Mouse (Mus musculus): Measurements from ENCODE around the gene Tbc1d15.
A peak's percentile ranks its signal among the peaks of the same experiment; 100 is the strongest.

Gene Tbc1d15

GRCm38 (mm10) chr10:115251088-115251934 is at the start of gene Tbc1d15:
Gene Tbc1d15, minus strand, starts transcription at chr10:115251467.
- peak; percentile 100 for DNase-seq (ENCODE audit: low read depth)

DNA sequence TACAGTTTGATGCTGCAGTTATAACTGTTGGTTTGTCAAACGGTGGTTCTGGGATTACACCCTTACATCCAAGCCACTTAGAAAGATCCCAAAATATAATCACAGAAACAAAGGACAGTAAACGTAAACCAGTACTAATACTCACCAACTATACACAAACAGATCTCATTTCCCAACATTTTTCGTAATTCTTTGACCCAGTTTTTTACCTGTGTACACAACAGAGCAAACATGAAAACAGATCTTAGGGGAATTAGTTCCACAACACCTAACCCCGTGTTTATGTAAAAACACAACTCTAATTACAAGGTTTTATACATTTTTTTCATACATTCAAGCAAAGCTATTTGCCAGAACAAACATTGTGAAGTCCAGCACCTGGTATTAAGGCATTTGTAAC is 47.4 kb upstream of the Tbc1d15 start:
- DNase-seq (ENCODE audit: low read depth), result no peak

DNA sequence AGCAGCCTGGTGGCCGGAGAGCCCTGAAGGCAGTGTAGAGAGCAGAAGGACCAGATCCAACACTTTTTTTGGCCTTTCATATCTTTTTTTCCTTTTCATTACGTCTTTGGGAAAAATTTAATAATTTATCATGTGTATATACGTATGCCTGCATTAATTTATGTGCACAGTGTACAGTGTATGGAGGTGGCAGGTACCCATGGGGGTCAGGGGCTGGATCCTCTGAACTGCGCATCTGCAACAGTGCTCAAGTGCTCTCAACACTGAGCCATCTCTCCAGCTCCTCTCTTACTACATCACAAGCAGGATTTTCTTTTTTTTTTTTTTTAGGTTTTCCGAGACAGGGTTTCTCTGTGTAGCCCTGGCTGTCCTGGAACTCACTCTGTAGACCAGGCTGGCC is 46.3 kb upstream of the Tbc1d15 start:
- no peak for DNase-seq (ENCODE audit: low read depth)

DNA sequence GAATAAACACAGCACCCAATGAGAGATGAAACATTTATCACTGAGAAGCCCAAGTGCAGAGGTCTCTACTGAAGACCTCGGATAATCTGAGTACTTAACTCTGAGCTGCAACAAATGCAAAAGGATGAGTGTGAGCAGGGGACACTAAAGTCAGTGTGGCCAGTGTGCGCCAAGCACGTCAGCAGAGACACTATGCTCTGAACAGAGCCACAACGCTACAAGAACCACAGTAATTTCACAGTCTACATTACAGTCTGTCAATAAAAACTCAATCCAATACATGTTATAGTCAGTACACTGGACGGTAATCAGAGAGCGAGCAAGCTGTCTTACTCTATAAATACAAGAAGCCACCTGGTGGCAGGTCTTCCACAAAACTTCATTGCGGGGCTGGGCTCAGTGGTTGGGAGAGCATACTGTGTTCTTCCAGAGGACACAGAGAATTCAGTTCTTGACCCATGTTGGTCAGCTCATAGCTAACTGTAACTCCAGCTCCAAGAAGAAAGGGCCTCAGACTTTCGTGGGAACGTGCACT is 45.2 kb upstream of the Tbc1d15 start:
- DNase-seq (ENCODE audit: low read depth), result no peak

DNA sequence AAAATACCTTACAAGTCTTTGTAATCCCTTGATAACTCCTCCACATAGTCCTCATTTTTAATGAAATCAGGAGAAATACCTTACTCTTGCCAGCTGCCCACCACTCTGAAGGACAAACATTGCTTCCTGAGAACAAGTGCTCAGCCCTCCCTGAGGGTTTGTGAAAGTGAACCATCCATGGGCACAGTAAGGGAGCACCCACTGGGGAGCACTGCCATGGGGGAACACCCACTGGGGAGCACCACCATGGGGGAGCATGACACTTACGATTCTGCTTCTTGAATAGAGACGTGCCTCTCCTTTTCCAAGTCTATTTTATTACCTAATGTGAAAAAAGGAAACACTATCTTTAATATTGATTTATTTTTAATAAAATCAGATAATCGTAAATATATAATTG is 43.9 kb upstream of the Tbc1d15 start:
- peak; percentile 18 for DNase-seq (ENCODE audit: low read depth)

DNA sequence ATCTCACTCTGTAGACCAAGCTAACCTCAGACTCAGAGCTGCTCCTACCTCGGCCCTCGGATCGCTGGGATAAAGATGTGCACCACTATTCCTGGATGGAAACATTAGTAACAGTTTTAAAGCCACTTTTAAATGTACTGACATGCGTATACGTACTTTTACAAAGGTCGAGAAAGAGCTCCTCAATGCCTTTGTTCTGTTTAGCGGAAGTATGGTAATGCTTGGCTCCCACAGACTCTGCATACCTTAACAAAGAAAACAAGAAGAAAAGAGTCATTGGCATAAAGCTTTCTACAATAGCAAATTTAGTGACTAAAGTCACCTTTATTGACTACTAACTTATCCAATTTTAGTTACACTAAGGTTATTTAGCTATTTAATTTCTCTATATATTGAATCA is 43.4 kb upstream of the Tbc1d15 start:
- DNase-seq (ENCODE audit: low read depth), result no peak

GRCm38 (mm10) chr10:115293946-115294345 is 42.7 kb upstream of the Tbc1d15 start:
- no peak for DNase-seq (ENCODE audit: low read depth)

GRCm38 (mm10) chr10:115290671-115291070 is 39.4 kb upstream of the Tbc1d15 start:
- no peak for DNase-seq (ENCODE audit: low read depth)

DNA sequence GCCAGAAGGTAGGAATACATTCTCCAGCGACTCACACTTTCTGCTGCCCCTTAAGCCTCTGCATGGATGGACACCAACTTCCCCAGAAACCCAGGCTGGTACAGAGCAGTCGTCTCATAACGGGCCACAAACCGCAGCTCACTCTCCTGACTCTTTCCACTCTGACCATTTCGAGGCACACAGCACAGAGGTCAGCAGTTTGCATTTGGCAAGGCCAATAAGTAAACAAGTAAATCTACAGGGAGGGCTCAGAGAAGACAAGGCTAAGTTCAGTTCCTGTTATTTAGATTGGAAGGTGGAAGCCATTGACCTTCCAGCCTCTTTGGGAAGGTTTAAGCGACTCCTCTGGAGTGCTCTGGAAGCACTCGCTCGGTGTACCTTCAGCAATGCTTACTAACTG is 37.6 kb upstream of the Tbc1d15 start:
- DNase-seq (ENCODE audit: low read depth), result no peak

- no peak for DNase-seq (ENCODE audit: low read depth)
Measured at GRCm38 (mm10) chr10:115284170-115284569, 32.9 kb upstream of the Tbc1d15 start.

DNA sequence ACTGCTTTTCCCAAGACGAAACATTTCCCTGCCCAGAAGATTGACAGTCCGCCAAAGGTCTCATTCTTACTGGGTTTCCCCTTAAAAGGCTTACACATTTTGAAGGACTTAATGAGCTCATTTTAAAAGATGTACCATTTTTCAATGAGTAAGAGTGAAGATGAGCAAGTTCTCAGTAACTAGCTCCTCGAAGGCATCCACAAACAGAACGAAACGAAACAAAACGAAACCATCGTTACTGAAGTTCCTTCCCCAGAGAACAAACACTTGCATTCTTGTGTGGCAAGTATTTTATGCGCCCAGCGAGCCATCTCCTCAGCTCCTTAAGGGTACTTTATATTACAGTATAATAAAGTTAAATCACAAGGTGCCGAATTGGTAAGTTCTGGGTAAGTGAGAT is 30.1 kb upstream of the Tbc1d15 start:
- DNase-seq (ENCODE audit: low read depth), result no peak

DNA sequence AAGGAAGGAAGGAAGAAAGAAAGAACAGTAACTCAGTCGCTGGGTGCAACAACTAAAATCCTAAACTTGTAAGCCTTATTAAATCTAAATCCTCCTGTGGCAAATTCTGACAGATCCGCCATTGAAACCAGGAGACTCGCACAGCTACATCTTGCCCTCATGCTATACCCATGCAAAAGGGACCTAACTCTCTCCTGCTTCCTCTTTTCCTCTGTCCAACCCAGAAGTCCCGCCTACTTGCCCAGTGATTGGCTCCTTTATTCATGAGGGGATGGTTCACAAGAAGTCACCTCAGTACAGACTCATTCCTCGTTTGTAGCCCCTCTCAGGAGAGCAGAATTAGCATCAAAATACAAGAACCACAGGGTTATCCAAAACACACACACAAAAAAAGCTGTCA is 20.4 kb upstream of the Tbc1d15 start:
- DNase-seq (ENCODE audit: low read depth), result no peak

DNA sequence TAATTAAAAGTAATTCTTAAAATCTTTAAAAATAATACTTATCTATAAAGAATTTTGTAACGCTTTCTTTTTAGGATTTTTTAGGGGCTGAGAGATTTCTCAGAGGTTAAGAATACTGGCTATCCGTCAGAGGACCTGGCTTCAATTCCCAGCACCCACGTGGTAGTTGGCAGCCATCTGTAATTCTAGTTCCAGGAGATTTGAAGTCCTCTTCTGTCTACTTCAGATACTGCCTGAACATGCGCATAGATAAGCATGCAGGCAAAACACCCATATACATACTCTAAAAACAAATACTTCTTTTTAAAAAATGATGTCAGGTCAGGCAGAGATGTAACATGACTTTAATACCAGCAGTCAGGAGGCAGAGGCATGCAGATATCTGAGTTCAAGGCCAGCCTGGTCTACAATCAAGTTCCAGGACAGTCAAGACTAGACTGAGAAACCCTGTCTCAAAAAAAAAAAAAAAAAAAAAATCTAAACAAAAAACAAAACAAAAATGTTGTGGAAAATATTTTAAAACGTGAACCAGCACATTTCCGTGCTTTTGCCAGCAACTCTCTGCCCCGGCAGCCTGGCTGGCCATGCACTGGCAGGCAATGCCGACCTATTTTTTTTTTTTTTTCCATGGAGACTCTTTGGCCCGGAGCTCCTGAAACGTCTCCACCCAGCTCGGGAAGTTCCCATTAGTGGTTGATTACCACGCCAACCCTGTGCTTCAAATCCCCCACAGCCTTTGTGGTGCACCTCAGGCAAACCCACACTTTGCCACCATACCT is 19.5 kb upstream of the Tbc1d15 start:
- no peak for DNase-seq (ENCODE audit: low read depth)

- no peak for DNase-seq (ENCODE audit: low read depth)
Measured at GRCm38 (mm10) chr10:115262926-115263562, 11.8 kb upstream of the Tbc1d15 start.

GRCm38 (mm10) chr10:115262261-115262660 is 11.0 kb upstream of the Tbc1d15 start:
- no peak for DNase-seq (ENCODE audit: low read depth)

GRCm38 (mm10) chr10:115261428-115261827 is 10.2 kb upstream of the Tbc1d15 start:
- DNase-seq (ENCODE audit: low read depth), result no peak

DNA sequence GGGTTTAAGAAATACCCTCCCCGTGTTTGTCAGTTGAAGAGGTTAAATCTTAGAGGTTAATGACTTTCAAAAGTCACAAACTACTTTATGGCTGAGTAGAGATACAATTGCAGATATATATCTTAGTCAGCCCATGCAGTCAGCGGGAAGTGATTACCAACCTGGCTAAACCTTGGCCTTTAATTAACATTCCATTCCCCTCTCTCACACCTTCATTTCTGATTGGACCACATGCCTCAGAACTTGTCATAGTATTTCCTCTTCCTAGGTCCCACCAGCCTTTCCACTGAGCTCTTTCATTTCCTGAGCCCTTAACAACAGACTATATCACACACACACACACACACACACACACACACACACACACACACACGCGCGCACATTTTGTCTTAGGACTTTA is 4.9 kb upstream of the Tbc1d15 start:
- DNase-seq (ENCODE audit: low read depth), result no peak

GRCm38 (mm10) chr10:115253521-115253920 is 2.3 kb upstream of the Tbc1d15 start:
- no peak for DNase-seq (ENCODE audit: low read depth)

DNA sequence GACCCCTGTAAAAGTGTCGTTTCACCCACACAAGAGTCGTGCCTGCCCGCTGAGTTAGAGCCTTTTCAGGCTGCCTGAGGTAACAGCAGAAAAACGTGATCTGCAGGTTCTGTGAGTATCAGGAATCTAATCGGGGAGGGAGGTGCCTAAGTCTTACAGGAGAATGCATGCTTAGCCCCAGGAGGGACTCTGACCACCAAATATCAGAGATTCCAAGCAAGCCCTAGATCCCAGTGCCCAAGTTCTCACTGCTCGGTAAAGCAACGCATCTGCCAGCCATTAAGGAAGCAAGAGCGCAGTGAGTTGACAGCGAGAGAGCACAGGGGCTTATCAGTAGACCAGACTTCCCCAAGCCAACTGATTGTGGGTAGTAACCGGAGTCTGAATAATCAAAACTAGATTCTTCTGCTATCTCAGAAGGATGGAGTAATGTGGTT is 1.1 kb upstream of the Tbc1d15 start:
- DNase-seq (ENCODE audit: low read depth), result peak; percentile 62

DNA sequence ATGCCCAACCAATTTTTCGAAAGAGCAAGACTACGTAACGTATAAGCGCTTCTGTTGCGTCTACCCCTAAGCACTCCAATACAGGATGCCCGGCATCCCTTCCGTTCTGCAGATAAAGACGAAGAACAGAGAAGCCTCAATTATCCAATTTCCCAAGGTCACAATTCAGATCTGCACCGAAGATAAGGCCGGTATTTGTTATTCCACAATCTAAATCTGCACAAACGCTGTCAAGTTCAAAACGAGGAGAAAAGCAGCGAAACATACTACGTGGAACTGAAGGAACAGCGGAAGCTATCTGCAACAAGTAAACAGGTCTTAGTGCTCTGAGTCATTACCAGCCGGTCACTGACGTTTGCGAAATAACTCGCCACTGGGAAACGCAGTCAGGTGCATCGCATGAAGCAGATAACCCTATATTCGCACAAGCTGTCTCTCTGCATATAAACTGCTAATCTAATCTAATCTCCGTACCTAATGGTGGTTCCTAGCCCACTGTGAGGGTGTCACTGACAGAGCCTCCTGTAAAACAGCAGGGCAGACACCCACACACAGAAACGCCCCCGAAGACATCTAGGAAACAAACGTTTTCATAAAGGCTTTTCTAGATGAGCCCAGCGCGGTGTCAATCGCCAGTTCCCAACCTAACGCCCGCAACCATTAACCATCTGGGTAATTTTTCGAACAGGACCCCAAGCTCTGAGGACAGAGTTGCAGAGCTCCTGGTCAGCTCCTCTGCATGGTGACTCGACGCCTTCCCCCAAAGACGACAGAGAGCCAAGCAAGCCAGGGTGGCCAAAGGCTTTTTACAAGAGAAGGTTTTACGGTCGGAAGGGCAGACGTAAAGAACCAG is 806 bp downstream of the Tbc1d15 start:
- DNase-seq (ENCODE audit: low read depth), result peak; percentile 68

GRCm38 (mm10) chr10:115248041-115248440 is 3.2 kb downstream of the Tbc1d15 start:
- no peak for DNase-seq (ENCODE audit: low read depth)

- DNase-seq (ENCODE audit: low read depth), result no peak
Measured at GRCm38 (mm10) chr10:115245488-115245887, 5.8 kb downstream of the Tbc1d15 start.
